Mouse (Mus musculus): ENCODE results near the gene Riok2.

The Riok2 gene

GRCm38 (mm10) chr17:17408137-17408536 is 34.0 kb downstream of the Riok2 start:
- no peak for DNase-seq (ENCODE audit: low spot score)

- DNase-seq (ENCODE audit: low spot score): peak; percentile 32
Measured at GRCm38 (mm10) chr17:17408720-17409478, 34.8 kb downstream of the Riok2 start.

- DNase-seq (ENCODE audit: low spot score): peak; percentile 77
Measured at GRCm38 (mm10) chr17:17409601-17410000, 35.5 kb downstream of the Riok2 start.

GRCm38 (mm10) chr17:17411443-17411842 is 37.3 kb downstream of the Riok2 start:
- DNase-seq (ENCODE audit: low spot score): no peak

GRCm38 (mm10) chr17:17412176-17412575 is 38.1 kb downstream of the Riok2 start:
- DNase-seq (ENCODE audit: low spot score): no peak

GRCm38 (mm10) chr17:17414206-17414605 is 40.1 kb downstream of the Riok2 start:
- DNase-seq (ENCODE audit: low spot score): no peak

- DNase-seq (ENCODE audit: low spot score): no peak
Measured at GRCm38 (mm10) chr17:17424609-17425307, 50.6 kb downstream of the Riok2 start.

GRCm38 (mm10) chr17:17425308-17425813 is 51.3 kb downstream of the Riok2 start:
- DNase-seq (ENCODE audit: low spot score): no peak

- peak; percentile 47 for DNase-seq (ENCODE audit: low spot score)
Measured at GRCm38 (mm10) chr17:17425906-17426305, 51.8 kb downstream of the Riok2 start.

GRCm38 (mm10) chr17:17428888-17429287 is 54.8 kb downstream of the Riok2 start:
- no peak for DNase-seq (ENCODE audit: low spot score)

GRCm38 (mm10) chr17:17433679-17434078 is 59.6 kb downstream of the Riok2 start:
- DNase-seq (ENCODE audit: low spot score): no peak

GRCm38 (mm10) chr17:17438576-17439191 is 64.6 kb downstream of the Riok2 start:
- peak; percentile 63 for DNase-seq (ENCODE audit: low spot score)

- peak; percentile 29 for DNase-seq (ENCODE audit: low spot score)
Measured at GRCm38 (mm10) chr17:17441876-17442498, 67.9 kb downstream of the Riok2 start.

- DNase-seq (ENCODE audit: low spot score): no peak
Measured at GRCm38 (mm10) chr17:17444297-17444886, 70.3 kb downstream of the Riok2 start.

Measured in embryo, embryonic 10.5 days (tissue).